Mouse (Mus musculus) CH12.LX (cell line): ENCODE measurements around the gene Fgfr2.

Experiments used
- CTCF ChIP-seq, 2 experiments: IDR thresholded peaks in 1 of 2; conservative IDR thresholded peaks in 1 of 2; 2 replicates each; pipeline ENCODE4 v1.5.1; 2011 to 2012; ENCODE audit warnings: low read depth in 2 of 2, low read length in 2 of 2, improper control_type of control experiment in 1 of 2, inconsistent platforms in 1 of 2, mild to moderate bottlenecking in 1 of 2, moderate library complexity in 1 of 2
- POLR2A ChIP-seq: IDR thresholded peaks from 2 replicates; pipeline ENCODE4 v1.6.1; 2011; ENCODE audit warnings: low read depth, mild to moderate bottlenecking, improper control_type of control experiment, low read length

GRCm38 (mm10) chr7:130519096-130520048 lies 2603.8 kb downstream of the Fgfr2 start:
- TF ChIP-seq CTCF (conservative IDR thresholded peaks at IDR 0.05 in 1 of 2, IDR thresholded peaks at IDR 0.05 in 1 of 2; ENCODE audit: low read depth in 2 of 2, low read length in 2 of 2) (no peak), POLR2A (peak; percentile 70)
